Mouse (Mus musculus): ENCODE measurements around the gene Tada2a.

GRCm38 (mm10) chr11:84059784-84060183 lies 69.6 kb downstream of the Tada2a start:
- no peak for TF ChIP-seq CTCF (IDR thresholded peaks at IDR 0.05; ENCODE audit: borderline replicate concordance, extremely low read depth, insufficient read depth, insufficient read length)
- no peak for TF ChIP-seq POLR2A (IDR thresholded peaks at IDR 0.05; ENCODE audit: borderline replicate concordance, extremely low read depth, insufficient read depth, insufficient read length, poor library complexity, severe bottlenecking)

Measured in brain, embryonic 14.5 days (tissue).